Mouse (Mus musculus) cerebellum, postnatal 14 days (tissue): Measurements from ENCODE around the gene Hoxb5.

Source experiments
- DNase-seq, 2 experiments: peaks; one replicate each; pipeline ENCODE4 v3.0.0; 2021; ENCODE audit warnings: mixed read lengths in 2 of 2

The Hoxb5 gene

DNA sequence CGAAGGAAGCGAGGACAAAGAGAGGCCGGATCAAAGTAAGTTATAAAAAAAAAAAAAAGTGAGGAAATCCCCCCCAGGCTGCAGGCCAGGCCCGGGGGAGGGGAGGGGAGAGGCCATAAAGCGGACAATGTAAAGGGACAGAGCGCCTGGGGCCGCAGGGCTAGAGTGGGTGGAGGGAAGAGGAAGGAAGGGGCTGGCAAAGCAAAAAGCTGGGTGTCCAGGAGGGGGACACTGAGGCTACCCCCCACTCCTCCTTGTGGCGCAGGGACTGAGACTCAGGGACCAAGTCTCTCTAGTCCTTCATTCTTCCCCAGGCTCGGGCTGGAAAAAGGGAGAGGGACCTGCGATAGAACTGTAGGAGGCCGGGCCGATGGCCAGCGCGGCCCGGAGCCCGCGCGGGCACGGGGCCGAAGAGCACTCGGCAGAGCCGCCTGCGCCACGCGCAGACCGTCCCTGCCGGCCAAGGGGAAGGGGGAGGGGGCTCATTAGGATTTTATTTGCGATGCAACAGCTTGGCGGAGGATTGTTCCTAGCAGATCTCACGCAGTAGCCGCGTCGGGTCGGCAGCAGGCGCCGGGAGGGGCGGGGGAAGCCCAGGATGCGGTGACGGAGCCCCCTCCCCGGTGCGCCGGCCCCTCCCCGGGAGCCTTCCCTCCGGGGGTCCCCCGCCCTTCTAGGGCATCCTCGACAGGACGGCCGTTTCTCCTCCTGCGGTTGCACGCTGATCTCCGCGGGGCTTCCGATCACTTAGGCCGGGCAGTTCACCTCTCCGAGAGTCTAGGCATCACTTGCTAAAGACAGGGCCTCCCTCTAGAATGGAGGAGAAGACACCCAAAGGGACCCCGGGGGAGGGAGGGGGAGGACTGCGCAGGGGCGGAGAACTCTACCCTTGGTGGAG is 30.9 kb upstream of the Hoxb5 start:
- DNase-seq = no peak

DNA sequence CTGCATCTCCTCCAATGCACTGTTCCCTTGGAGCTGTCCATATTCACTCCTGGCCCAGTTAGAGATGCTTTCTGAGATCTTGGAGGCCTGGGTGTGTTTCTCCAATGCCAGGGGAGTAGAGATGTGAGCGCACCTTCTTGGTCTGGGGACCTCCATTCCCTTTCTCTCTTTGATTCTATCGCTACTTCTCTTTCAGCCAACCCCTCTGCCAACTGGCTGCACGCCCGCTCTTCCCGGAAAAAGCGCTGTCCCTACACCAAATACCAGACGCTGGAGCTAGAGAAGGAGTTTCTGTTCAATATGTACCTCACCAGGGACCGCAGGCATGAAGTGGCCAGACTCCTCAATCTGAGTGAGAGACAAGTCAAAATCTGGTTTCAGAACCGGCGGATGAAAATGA is 28.7 kb upstream of the Hoxb5 start:
- DNase-seq = no peak

DNA sequence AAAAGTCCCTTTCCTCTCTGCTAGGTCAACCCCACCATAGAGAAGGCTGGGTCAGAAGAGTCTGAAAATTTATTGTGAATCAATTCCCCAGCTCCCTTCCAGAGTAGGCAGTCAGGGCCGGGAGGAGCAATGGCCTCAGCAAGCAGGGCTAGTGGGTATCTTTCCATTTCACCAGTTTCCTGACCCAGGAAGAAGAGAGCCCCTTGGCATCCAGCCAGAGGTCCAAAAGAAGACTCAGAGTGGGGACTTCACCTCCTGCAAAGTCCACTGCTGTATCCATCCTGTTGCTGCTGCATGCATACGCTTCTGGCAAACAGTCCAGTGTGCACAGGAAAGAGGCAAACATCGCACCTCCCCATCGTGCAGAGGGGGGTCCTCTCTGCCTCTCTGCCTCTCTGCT is 27.2 kb upstream of the Hoxb5 start:
- no peak for DNase-seq

DNA sequence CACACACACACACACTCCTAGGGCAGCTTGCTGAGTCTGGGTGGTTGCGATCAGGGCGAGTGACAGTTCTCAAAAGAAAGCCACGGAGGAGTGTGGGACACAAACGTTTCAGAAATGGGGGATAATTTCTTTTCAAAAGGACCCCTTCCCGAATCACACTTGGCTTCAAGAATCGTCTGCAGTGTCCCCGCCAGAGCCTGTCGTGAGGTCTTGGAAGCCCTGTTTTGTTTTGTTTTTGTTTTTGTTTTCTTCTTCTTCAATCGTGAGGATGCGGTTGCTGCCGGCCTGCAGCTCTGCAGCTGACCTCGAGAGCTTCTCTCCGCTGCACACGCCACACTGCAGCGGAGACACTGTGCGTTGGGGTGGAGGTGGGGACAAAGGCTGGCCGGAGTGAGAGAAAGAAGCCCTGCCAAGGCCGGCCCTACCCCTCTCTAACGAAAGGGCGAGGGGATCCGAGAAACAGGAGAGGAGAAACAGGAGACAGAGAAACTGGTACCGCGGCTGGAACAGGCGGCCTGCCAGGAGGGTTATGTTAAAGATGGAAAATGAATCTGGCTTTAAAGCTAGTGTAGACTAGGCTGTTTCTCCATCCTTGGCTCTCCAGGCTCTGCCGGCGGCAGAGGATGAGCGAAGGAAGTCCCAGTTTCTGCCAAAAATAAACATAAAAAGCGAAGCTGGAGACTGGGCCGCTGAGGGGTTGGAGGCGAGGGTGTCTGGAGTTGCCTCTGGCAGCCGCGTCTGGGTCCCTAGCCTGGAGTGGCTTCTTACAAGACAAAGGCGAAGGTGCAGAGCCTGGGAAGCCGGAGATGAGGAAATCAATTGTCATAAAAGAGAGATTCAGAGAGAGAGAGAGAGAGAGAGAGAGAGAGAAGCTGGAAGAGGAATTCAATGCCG is 25.7 kb upstream of the Hoxb5 start:
- no peak for DNase-seq

DNA sequence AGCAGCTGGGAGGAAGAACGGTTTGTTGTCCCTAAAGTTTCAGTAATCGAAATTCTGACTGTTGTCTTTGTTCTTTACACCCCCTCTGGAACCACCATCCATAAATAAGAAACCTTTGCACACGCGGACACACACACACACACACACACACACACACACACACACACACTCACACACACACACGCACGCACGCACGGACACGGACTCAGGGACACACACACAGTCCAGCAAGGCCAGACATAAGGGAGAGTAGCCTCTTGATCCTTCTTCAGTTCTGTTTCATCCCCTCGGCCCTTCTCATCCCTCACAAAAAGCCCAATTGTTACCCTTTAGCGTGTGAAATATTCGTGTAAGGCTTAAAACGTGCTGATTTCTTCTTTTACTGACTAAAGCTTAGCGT is 24.8 kb upstream of the Hoxb5 start:
- no peak for DNase-seq

DNA sequence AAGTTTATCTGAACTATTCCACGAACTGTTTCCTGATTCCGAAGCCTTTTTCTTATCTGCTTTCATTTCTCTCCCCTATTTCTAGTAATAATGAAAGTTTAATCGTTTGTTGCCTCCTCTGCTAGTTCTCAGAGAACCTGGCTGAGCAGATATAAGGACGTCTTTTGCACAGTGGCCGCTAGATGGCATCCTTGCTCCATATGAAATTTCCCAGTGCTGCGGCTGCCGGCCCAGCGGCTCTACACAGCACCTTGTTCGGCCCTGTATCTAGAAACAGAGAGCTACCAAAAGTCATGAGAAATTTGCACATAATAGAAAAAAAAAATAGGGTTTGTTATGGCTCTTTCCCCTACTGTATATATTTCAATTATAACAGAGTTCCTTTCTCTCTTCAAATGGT is 24.4 kb upstream of the Hoxb5 start:
- peak; percentile 92 to 93 for DNase-seq

DNA sequence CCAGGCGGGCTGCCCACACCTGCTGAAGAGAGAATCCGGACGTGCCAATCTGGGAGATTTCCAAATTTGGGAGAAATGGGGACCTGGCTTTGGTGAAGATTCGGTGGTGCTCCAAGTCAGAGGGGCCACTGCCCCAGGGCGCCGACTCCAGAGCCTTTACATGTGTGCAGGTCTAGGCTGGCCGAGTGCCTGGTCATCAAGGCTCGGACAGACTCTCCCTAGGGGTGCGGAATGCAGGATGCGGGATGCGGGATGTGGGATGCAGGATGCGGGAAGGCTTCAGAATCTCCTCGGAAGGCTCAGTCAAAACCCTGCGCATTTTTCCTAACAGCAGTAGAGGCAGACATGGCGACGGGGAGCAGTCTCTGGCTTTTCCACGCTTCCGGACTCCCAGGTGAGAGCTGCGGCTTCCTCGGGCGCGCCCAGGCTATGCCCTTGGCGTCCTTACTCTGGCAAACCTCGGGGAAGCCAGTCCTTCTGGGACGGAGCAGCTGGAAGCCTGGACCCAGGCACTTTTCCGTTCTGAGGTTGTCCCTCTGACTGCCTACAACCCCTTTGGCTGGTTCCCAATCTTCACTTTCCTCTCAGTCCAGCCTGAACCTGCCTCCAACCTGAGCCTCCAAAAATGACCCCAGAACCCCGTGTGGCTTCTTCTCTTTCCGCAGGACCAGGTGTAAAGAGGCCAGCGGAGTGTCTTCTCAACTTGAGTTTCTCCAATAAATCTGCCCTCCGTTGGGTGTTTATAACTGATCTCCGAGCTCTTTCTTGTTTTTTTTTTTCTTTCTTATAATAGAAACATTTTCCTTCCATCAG is 23.5 kb upstream of the Hoxb5 start:
- no peak for DNase-seq

DNA sequence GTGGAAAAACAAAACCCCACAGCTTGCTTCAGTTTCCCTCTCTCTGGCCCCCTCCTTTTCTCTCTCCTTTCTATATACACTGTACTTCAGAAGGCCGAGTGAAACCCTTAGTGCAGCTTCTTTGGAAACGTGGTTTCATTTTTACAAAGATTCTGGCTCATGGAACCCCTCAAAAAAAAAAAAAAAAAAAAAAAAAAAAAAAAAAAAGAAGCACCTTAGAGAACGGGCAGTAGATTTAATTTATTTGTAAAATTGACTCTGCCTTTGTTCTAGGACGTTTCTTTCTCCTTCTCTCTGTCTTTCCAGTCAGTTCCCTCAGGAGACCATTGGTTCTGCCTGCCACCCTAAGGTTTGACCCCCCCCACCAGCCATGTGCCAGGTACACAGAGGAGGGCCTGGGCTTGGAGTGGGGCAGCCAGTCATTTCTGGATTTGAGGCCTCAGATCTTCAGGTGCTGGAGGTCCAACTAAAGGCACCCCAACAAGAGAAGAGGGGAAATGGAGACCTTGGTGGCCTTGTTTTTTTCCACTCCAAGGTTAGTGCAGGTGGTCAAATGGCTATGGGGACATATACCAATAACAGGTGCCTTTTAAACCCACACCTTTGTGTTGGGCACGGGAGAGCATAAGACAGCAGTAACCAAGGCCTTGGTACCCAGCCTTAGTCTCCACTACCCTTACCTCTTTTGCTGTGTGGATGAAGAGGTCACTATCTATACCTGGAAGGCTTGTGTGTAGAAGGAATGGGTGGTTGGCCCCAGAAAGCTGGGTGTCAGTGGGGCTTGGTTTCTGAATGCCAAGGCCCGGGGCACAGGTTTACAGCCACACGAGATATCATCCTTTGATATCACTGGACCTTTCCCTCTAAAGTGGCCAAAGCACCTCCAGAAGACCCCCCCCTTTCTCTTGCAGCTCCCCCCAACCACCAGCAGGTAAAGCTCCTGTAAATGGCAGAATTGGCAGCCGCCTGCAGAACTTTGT is 22.4 kb upstream of the Hoxb5 start:
- DNase-seq = no peak

DNA sequence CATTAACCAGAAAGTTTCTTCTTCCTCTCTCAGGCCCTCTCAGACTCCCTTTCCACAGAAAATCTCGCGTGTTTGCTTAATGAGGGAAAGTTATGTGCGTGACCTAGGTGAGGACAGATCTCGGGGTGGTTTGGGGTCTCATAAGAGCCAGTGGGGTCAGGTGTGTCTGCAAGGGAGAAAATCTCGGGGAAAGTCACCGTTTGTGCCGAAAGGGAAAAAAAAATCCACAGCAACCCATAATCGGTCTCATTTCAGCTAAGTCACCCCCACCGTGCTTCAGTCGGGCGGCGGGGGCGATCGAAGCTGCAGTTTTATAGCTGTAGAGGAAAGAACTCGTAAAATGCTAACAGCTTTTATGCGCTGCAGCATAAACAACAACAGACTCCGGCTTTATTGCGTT is 21.7 kb upstream of the Hoxb5 start:
- DNase-seq = no peak

DNA sequence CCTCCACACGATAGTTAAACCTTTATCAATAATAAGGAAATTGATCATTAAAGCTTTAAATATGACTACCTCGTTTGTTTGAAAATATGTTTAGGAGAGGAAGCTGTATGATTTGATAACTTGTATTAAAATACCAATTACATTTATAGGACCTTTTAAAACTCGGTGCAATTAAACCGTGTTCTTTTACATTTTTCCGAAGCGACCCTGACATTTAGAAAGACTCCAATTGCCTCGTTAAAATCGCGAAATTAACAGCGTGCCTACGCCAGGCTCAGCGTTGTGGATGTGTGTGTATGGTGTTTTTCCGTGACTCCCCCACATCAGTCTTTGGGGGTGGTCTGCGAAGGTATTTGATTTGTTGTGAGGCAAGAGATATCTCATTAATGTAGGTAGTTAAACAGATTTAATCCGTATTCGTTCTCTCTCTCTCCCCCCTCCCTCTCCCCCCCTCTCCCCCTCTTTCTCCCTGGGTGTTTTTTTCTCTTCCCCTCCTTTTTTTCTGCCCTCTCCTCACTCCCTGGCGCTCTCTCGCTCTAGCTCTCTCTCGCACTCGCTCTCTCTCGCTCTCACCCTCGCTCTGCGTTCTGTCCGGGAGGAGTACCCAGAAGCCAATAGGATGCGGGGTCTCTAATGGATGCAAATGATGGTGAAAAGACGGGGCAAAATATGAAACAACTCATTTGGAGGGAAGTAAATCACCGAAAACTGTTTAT is 21.1 kb upstream of the Hoxb5 start, which contains the start of gene Hoxb8:
Gene Hoxb8 (plus strand): TSS at position 51 of the 716 bp plus-strand sequence.
- DNase-seq = no peak

DNA sequence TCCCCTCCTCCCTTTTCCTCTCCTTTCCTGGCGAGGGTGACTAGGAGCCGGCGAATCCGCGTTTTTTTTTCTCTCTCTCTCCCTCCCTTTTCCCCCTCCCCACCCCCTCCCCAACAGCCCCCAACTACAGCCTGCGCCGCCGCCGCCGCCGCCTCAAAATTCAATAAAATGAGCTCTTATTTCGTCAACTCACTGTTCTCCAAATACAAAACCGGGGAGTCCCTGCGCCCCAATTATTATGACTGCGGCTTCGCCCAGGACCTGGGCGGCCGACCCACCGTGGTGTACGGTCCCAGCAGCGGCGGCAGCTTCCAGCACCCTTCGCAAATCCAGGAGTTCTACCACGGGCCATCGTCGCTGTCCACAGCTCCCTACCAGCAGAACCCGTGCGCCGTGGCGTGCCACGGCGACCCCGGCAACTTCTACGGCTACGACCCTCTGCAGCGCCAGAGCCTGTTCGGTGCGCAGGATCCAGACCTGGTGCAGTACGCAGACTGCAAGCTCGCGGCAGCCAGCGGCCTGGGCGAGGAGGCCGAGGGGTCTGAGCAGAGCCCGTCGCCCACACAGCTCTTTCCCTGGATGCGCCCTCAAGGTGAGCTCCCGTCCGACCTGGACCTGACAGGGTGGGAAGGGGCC is 20.2 kb upstream of the Hoxb5 start:
- no peak for DNase-seq

DNA sequence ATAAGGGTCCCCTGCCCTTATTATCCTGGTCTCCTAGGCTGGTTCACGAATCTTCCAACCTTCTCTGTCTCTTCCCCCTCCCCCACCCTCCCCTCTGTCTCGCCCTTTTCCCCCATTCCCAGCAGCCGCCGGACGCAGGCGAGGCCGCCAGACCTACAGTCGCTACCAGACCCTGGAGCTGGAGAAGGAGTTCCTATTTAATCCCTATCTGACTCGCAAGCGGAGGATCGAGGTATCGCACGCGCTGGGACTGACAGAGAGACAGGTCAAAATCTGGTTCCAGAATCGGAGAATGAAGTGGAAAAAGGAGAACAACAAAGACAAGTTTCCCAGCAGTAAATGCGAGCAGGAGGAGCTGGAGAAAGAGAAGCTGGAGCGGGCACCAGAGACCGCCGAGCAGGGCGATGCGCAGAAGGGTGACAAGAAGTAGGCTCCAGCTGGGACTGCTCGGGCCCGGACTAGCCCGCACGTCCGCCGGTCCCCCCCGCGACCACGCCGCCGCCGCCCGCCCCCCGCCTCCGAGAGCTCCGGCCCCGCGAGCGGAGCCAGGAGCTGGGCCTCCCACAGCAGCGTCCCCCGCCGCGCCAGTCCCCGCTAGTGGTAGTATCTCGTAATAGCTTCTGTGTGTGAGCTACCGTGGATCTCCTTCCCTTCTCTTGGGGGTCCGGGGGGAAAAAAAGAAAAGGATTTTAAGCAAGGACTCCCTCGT is 18.9 kb upstream of the Hoxb5 start:
- DNase-seq = no peak

DNA sequence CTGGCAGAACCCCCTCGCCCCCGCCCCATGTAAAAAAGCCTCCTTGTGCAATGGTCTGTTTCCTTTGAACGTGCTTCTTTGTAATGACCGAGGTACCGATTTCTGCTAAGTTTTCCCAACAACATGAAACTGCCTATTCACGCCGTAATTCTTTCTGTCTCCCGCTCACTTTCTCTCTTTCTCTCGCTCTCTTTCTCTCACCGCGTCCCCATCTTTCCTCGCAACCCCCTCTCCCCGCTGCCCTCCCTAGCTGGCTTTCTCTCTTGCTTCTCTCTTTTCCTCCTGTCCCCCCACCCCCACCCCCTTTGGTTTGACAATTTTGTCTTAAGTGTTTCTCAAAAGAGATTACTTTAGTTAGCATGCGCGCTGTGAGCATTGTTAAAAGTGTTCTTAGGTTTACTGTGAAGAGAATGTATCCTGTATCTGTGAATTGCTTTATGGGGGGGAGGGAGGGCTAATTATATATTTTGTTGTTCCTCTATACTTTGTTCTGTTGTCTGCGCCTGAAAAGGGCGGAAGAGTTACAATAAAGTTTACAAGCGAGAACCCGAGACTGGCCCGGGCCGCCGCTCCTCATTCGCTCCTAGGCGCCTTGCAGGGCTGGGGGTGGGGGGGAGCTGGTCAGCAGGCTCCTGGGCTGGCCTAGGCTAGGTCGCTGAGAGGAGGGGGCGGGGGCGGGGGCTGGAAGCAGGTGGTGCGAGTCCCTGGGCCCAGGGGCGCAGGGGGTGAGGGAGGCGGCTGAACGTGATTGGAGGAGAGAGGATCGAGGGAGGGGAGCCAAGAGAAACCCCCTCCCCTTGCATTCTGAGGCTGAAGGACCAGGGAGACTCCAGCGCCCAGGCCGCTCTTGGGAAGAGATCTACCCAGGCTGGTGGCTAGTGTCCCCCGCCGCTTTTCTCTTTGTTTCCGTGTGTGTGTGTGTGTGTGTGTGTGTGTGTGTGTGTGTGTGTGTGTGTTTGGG is 18.1 kb upstream of the Hoxb5 start:
- DNase-seq = no peak

DNA sequence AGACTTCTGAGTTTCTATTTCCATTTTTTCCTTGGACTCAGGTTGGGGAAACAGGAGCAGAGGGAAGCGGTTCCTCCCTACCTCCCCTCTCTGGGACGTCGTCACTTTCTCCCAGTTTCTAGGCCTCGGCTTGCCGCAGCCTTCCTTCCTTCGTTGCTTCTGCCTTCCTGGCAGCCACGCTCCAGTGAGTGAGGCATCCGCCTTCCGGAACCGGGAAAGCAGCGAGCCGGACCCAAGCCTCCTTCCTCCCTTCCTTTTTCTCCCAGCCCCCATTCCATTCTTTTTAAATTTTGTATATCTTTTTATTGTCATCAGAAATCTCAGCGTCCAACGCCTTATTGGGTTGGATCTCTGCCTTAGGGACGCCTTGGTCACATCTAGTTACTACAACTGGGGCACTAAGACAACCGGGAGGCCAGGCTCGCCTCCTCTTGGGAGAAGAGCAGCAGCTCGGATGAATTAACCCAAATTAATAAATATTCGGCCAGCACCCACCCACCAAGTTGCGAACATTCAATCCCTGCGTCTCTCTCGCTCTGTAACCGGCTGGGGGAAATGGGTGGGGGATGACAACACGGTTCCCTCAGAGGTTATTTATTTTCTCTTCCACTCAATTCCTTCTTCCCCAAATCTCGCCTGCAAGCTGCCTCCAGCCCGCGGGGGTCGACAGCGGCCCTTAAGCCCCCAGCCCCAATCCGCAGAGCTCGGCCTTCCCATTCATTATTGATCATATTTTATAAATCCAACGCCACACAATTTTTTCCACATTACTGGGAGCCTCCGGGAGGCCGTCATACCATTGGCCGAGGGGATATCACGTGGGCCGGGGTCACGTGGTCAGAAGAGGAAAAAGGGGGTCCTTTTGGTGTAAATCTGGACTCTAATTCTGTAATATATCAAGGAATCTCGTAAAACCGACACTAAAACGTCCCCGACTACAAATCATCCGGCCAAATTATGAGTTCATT is 17.1 kb upstream of the Hoxb5 start, which contains the start of gene Hoxb7:
Gene Hoxb7 (plus strand): TSS at position 853 of the 968 bp plus-strand sequence.
- no peak for DNase-seq

DNA sequence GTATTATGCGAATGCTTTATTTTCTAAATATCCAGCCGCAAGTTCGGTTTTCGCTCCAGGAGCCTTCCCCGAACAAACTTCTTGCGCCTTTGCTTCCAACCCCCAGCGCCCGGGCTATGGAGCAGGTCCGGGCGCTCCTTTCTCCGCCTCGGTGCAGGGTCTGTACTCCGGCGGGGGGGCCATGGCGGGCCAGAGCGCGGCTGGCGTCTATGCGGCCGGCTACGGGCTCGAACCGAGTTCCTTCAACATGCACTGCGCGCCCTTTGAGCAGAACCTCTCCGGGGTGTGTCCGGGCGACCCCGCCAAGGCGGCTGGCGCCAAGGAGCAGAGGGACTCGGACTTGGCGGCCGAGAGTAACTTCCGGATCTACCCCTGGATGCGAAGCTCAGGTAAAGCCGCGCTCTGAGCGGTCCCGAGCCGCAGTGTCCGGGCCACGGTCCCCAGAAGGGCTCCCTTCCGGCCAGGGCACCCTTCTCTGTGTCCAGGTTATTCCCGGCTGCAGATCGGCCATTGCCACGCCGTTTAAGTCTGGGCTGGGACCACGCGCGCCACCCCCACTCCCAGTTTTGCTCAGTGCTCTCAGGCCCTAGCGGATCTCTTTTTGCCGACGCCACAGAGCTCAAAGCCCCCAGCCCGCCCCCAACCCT is 16.3 kb upstream of the Hoxb5 start:
- no peak for DNase-seq

DNA sequence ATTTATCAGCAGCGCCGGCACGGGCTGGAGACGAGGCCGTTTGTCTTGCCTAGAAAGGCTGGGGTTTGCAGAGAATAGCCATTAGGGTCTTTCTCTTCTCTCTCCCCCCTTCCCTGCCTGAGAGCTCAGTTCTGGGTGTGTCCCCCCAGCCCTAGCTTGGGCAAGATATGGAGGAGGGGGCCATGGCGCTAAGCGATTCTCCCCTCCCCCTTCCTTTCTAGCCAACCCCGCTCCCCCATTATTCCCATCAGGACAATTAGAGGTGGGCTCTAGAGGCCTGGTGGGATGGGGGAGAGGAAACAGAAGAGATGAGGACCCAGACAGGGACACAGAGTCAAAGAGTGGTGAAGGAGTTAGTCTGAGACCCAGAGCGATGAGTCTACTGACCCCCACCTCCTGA is 15.7 kb upstream of the Hoxb5 start:
- DNase-seq = no peak
